Mouse (Mus musculus) bone marrow, adult 2 months (tissue): ENCODE measurements around the gene Zfp955a.
"Not testable (repeated sequence)": the region's sequence is repeated elsewhere in the genome, so short reads cannot be mapped to it uniquely, and the experiment has no call there.

ENCODE experiments used
- CTCF ChIP-seq: fragments of 200-500 bp; IDR thresholded peaks from 2 replicates; pipeline ENCODE4 v1.5.1; 2011; ENCODE audit warnings: low read length, control low read depth; ENCODE audit not compliant: control insufficient read depth, insufficient read depth
- POLR2A ChIP-seq: fragments of 200-500 bp; IDR thresholded peaks from 2 replicates; pipeline ENCODE4 v1.6.1; 2011; ENCODE audit warnings: low read depth, mild to moderate bottlenecking, control low read depth, low read length, borderline replicate concordance; ENCODE audit not compliant: control insufficient read depth

- TF ChIP-seq POLR2A, CTCF: not testable (repeated sequence)
Measured at GRCm38 (mm10) chr17:33236646-33237045, 18.3 kb downstream of the Zfp955a start.
